Mouse (Mus musculus): ENCODE measurements around the gene Med28. TPM values are rescaled to one million over a fixed set of nuclear protein-coding genes. Genes with fewer than 3 reads are reported as not detected.

Gene Med28
- total RNA-seq, 2 experiments from 2014 or later: 91.8 to 96.5 TPM

- intact Hi-C loops (cut with DNase I): no loop called here
- no peak for DNase-seq
Observed at GRCm38 (mm10) chr5:45497564-45497963, 22.5 kb upstream of the Med28 start.

DNA sequence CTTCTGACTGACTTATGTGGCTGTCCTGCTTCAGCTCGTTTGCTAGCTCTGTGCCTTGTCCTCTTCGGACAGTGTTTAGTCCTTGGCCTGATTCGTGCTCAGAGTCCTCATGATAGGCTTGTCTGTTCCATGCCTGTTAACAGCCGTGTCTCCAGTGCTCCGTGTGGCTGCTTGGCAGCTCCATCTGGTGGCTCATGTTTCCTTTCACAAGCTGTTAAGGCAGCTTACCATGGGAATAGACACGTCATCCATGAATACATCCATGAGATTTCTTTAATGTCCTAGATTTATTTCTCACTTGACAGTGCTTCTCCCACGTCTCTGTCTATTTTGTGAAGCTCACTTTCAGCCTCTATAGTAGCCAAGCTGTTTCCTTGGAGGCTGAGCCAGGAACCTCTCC lies 10.0 kb upstream of the Med28 start:
- intact Hi-C loops (cut with DNase I): no loop called here
- DNase-seq: no peak

GRCm38 (mm10) chr5:45512908-45513307 lies 7.1 kb upstream of the Med28 start:
- DNase-seq: no peak
- intact Hi-C loops (cut with DNase I): no loop called here

- intact Hi-C loops (cut with DNase I): no loop called here
- no peak for DNase-seq
Observed at GRCm38 (mm10) chr5:45513511-45513910, 6.5 kb upstream of the Med28 start.

GRCm38 (mm10) chr5:45514599-45514998 lies 5.4 kb upstream of the Med28 start:
- no peak for DNase-seq
- intact Hi-C loops (cut with DNase I): no loop called here

GRCm38 (mm10) chr5:45515151-45515743 lies 4.8 kb upstream of the Med28 start:
- intact Hi-C loops (cut with DNase I): no loop called here
- no peak for DNase-seq

GRCm38 (mm10) chr5:45520809-45521110 lies 731 bp downstream of the Med28 start:
- DNase-seq: no peak
- intact Hi-C loops (cut with DNase I): no loop called here

GRCm38 (mm10) chr5:45521601-45522000 lies 1.6 kb downstream of the Med28 start:
- DNase-seq: no peak
- intact Hi-C loops (cut with DNase I): no loop called here

- intact Hi-C loops (cut with DNase I): no loop called here
Observed at GRCm38 (mm10) chr5:45525101-45525500, 5.1 kb downstream of the Med28 start.

DNA sequence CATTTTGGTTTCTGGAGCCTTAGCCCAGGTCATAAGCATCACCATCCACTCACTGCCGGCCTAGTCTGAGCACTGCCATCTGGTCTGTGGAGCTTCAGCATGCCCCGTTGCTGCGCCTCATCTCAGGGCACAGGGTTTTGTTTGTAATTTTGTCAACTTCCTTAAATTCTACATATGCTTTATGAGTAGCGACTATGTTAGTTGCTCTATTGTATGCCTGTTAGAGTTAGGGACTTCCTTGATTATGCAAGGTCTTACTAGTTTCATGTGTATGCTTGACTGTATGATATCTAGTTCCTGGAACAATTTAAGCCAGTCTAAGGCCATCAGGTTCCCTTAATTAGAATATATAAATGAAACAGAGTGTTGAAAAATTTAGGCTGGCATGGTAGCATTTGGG lies 6.3 kb downstream of the Med28 start:
- DNase-seq: no peak
- intact Hi-C loops (cut with DNase I): no loop called here

More at GRCm38 (mm10) chr5:45525101-45525500, 5.1 kb downstream of the Med28 start:
- DNase-seq: no peak

DNA sequence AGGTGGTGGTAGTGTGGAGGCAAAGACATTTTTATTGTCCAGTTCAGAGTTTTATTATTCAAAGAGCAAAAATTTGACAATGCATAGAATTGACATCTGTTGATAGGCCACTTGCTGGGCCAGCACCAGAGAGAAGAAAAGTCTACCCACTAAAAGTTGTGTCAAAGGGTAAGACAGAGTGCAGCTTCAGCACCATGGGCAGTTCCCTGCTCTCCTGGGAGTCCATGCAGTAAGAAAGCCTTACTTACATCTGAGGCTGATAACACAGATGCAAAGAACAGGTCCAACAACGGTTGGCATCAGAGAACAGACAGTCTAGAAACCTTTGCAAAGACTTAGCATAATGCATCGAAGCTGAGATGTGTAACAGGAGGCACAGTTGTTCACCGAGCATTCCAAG lies 9.7 kb downstream of the Med28 start:
- DNase-seq: no peak
- intact Hi-C loops (cut with DNase I): loop anchor here (5.0 kb wide), 1 partner anchor 138 kb away; the partner anchor contains the start of gene Ncapg

DNA sequence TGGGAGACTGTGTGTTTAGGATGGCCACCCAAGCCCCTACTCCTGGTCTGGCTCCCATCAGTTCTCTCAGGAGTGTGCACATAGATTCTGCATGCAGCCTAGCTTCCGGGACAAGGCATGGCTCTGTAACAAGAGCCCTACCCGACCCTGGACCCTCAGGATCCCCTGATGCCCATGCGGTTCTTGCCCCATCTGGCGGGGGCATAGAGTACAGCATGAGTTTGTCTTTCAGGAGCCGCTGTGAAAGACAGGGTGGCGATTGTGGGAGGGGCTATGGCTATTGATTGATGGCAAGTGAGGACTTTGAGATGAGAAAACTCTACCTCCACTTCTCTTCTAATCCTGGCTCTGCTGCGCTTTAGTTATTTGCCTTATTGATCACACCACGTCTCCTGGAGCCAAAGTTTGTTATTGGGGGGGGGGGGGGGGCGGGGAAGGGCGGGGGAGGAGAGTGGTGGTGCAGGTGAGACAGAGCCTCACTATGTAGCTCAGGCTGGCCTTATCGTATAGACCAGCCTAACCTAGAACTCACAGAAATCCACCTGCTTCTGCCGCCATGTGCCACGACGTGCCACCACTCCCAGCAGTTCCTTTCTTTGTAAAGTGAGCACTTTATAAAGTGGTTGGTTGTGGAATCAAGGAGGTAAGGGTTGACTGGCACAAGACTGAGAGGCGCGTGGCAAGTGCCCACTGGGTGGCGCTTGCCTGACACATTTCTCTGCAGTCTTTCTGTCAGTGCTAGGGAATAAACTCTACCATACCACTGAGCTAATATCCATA lies 14.5 kb downstream of the Med28 start:
- peak; percentile 71 for DNase-seq
- intact Hi-C loops (cut with DNase I): loop anchor here (5.0 kb wide), 1 partner anchor 133 kb away; the partner anchor contains the start of gene Ncapg

DNA sequence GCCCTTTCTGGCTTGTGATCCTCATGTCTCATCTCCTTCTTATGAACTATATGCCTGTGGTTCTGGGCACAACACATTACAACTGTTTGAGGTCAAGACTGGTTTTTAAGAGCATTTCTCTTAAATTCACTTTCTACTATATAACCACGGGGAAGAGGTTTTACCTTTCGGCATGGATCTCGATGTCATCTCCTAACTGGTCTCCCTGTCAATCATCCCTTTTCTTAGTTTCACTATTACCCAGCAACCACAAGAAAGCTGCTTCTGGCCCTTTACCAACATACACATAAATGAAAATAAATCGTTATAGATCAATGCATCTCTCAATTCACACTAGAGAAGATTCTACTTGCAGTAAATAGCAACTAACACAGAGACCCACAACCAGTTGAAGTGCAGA lies 15.1 kb downstream of the Med28 start:
- intact Hi-C loops (cut with DNase I): no loop called here
- DNase-seq: no peak

GRCm38 (mm10) chr5:45539502-45539901 lies 19.5 kb downstream of the Med28 start:
- peak; percentile 6 for DNase-seq
- intact Hi-C loops (cut with DNase I): no loop called here

GRCm38 (mm10) chr5:45543374-45543773 lies 23.3 kb downstream of the Med28 start:
- intact Hi-C loops (cut with DNase I): no loop called here

GRCm38 (mm10) chr5:45549586-45549985 lies 29.6 kb downstream of the Med28 start:
- intact Hi-C loops (cut with DNase I): no loop called here
- no peak for DNase-seq

More at GRCm38 (mm10) chr5:45543374-45543773, 23.3 kb downstream of the Med28 start:
- DNase-seq: peak; percentile 71

GRCm38 (mm10) chr5:45564054-45564453 lies 44.0 kb downstream of the Med28 start:
- DNase-seq: no peak
- intact Hi-C loops (cut with DNase I): no loop called here

GRCm38 (mm10) chr5:45565829-45566228 lies 45.8 kb downstream of the Med28 start:
- DNase-seq: no peak
- intact Hi-C loops (cut with DNase I): no loop called here

GRCm38 (mm10) chr5:45572816-45573215 lies 52.8 kb downstream of the Med28 start:
- intact Hi-C loops (cut with DNase I): no loop called here
- DNase-seq: no peak

GRCm38 (mm10) chr5:45576716-45577115 lies 56.7 kb downstream of the Med28 start:
- no peak for DNase-seq
- intact Hi-C loops (cut with DNase I): no loop called here

- no peak for DNase-seq
- intact Hi-C loops (cut with DNase I): no loop called here
Observed at GRCm38 (mm10) chr5:45577376-45577775, 57.3 kb downstream of the Med28 start.

All from left cerebral cortex, postnatal 4 days (tissue).